Mouse (Mus musculus) lung, postnatal 0 days (tissue): Measurements from ENCODE around the gene Actbl2. TPM values are rescaled to one million over a fixed set of nuclear protein-coding genes. Genes with fewer than 3 reads are reported as not detected.

Source experiments
- ATAC-seq: fragments of 200-750 bp; cut with Nextera tagmentation; 2 replicates; pipeline ENCODE4 v1.8.0; 2017; ENCODE audit warnings: moderate library complexity
- DNase-seq: peaks from one replicate; pipeline ENCODE4 v3.0.0-alpha.2; 2016; ENCODE audit warnings: low spot score
- H3K27ac ChIP-seq: fragments of 300-500 bp; sonication (generic); 2 replicates; pipeline ENCODE4 v1.5.1; 2014; ENCODE audit warnings: antibody characterized with exemption, mild to moderate bottlenecking, low read length, mixed read lengths
- H3K27me3 ChIP-seq: fragments of 300-500 bp; sonication (generic); replicated peaks from 2 replicates; pipeline ENCODE4 v1.6.1; 2014; ENCODE audit warnings: low read length, mixed read lengths; ENCODE audit not compliant: insufficient read depth
- H3K36me3 ChIP-seq: fragments of 300-500 bp; sonication (generic); 2 replicates; pipeline ENCODE4 v1.6.1; 2014; ENCODE audit warnings: low read length, mixed read lengths; ENCODE audit not compliant: insufficient read depth
- H3K4me1 ChIP-seq: fragments of 300-500 bp; sonication (generic); 2 replicates; pipeline ENCODE4 v1.6.1; 2014; ENCODE audit warnings: antibody characterized with exemption, low read depth, low read length, mixed read lengths; ENCODE audit not compliant: insufficient read depth
- H3K4me2 ChIP-seq: fragments of 300-500 bp; sonication (generic); replicated peaks from 2 replicates; pipeline ENCODE4 v1.6.1; 2014; ENCODE audit warnings: low read depth, mild to moderate bottlenecking, low read length, moderate library complexity, mixed read lengths
- H3K4me3 ChIP-seq: fragments of 300-500 bp; sonication (generic); 2 replicates; pipeline ENCODE4 v1.5.1; 2014; ENCODE audit warnings: low read depth, low read length
- H3K9ac ChIP-seq: fragments of 300-500 bp; sonication (generic); replicated peaks from 2 replicates; pipeline ENCODE4 v1.6.1; 2014; ENCODE audit warnings: low read depth, mild to moderate bottlenecking
- H3K9me3 ChIP-seq: fragments of 300-500 bp; sonication (generic); 2 replicates; pipeline ENCODE4 v1.6.1; 2016; ENCODE audit warnings: low read length, mixed read lengths
- CTCF ChIP-seq: IDR thresholded peaks from 2 replicates; pipeline ENCODE4 v1.5.1; 2016; ENCODE audit warnings: antibody characterized with exemption, mild to moderate bottlenecking
- EP300 ChIP-seq: IDR thresholded peaks from 2 replicates; pipeline ENCODE4 v1.6.1; 2016; ENCODE audit warnings: antibody characterized with exemption, mild to moderate bottlenecking, control low read depth
- WGBS: fragments of 180-500 bp; shearing (Covaris S2); extraction: QIAGEN DNeasy Blood & Tissue Kit; methylation state at CpG from one replicate; pipeline ENCODE4 v1.1.7; 2014; 5-methylcytosine and 5-hydroxymethylcytosine counted together
- polyA plus RNA-seq: library from polyadenylated mRNA; unstranded; fragments of >200 nt; fragmentation: Nextera tagmentation; extraction: Ambion mirVana; gene quantifications from 2 replicates; pipeline ENCODE4 v1.2.1, GENCODE M21; 2015

Gene Actbl2
- polyA plus RNA-seq: not detected in 2 replicates

DNA sequence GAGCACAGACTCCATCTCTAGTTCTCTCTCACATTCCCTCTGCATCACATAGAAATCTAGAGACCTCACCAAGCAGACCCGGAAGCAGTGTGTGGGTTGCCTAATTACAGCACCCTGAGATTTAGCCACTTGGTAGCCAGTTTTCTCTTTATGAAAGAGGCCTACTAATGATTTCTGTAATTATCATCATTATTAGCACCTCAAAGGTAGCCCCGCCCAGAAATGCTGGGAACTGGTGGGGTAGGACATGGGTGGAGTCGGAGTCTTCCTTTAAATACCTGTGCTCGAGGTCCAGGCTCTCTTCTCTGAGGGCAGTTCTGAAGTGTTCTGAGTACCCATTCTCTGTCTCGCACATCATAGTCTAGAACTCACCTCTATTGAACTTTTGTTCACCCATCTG is at the start of gene Actbl2:
TSS of gene Actbl2 (plus strand) at position 301 of the 400 bp plus-strand sequence.
- Histone ChIP-seq H3K4me1 (no peaks in the 10 kb centered on the region), H3K4me2 (no peak within 1 kb of the TSS), H3K4me3 (no peak within 1 kb of the TSS), H3K27ac (no peak within 1 kb of the TSS), H3K9ac (no peak within 1 kb of the TSS), H3K9me3 (no peaks in the 10 kb centered on the region), H3K36me3 (no peaks in the 10 kb centered on the region), H3K27me3 (no peaks in the 10 kb centered on the region)
- no peak for DNase-seq
- no peak for ATAC-seq
- TF ChIP-seq EP300 (no peak), CTCF (no peak)
- 94% methylated on average over 5 of the region's 5 CpGs for WGBS

DNA sequence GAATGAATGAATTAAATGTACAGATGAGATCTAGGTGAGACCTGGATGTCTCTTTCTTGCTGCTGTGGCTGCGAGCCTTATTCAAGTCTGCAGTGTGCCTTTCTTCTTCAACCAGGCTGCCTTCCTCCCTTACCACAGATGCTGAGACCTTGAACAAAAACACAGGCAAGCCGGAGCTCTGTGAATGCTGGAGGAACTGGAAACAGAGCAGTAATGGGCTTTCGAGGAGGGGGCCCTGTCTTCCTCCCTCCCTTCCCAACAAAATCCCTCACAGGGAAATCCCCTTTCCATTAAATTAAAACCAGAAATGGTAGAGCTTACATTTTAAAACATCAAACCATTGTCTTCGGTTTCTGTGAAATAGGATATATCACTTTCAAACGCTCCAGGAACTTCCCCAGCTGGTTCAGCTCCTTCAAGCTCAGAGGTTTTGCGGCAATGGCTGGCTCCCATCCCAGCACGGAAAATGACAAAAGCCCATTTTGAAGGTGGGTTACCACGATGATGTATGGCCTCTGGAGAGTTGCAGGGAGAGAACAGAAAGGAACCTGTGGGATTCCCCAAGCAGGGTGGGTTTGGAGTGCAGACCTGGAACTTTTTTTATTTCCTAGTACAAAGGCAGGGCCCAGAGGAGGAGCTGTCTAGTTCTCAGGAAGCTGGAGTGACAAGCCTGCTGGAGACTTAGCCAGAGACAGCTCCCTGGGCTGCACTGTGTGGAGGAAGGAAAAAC is 44.0 kb upstream of the Actbl2 start:
- H3K4me2 ChIP-seq: peak overlapping the region; percentile 36
- no peak for TF ChIP-seq EP300
- TF ChIP-seq CTCF: 0 out of 2 replicates have a peak, but pooled peaks have one; percentile 6
- 26% methylated on average over 8 of the region's 8 CpGs for WGBS
- no peak overlapping the region for H3K9ac ChIP-seq
- no peaks in the 10 kb centered on the region for H3K9me3 ChIP-seq
- H3K4me3 ChIP-seq: no peak overlapping the region
- no peaks in the 10 kb centered on the region for H3K27me3 ChIP-seq
- peaks cover 2% of the 10 kb centered on the region; the same call in 1 of the 2 replicates for H3K4me1 ChIP-seq
- no peaks in the 10 kb centered on the region for H3K36me3 ChIP-seq
- ATAC-seq: no peak
- peak; percentile 54 for DNase-seq
- no peak overlapping the region for H3K27ac ChIP-seq

DNA sequence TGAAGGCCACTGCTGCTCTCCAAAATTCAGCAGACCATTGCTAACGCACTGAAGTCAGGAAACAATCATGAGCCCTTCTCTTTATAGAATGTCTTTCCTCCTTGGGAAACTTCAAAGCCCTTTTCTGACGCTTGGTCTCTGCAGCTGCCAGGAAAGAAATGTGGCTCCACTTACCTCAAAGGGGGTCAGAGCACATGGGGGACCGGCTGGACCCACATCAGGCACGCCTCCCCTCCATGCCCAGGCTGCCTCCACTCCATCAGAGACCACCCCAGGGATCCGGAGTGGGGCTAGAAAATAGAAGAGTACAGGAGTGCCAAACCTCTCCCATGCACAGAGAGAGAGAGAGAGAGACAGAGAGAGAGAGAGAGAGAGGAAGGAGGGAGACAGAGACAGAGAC is 26.0 kb upstream of the Actbl2 start:
- no peak for DNase-seq
- Histone ChIP-seq H3K27ac (no peak overlapping the region), H3K4me2 (no peak overlapping the region)

DNA sequence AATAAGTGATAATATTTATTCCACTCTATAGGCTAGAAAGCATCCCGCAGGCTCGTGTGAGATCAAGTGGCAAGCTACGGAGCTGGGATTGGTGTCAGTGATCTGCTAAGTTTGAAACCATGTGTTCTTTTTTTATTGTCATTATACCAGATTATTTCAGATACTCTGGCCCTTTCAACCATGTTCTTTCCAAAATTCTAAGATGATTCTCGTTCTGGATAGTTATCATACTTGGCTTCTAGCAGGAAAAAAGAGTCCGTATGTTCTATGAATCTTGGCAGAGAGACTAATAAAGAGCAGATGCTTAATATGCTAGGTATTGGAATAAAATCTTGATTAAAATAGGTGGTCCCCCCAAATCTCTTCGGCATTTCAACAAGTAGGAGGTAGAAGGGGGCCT is 25.3 kb upstream of the Actbl2 start:
- Histone ChIP-seq H3K27me3 (no peaks in the 10 kb centered on the region), H3K36me3 (no peaks in the 10 kb centered on the region), H3K9me3 (no peaks in the 10 kb centered on the region), H3K9ac (no peak overlapping the region), H3K4me2 (no peak overlapping the region), H3K4me3 (no peak overlapping the region), H3K4me1 (no peaks in the 10 kb centered on the region), H3K27ac (no peak overlapping the region)
- DNase-seq: no peak
- WGBS: 78% methylated on average over 6 of the region's 6 CpGs
- ATAC-seq: no peak
- TF ChIP-seq EP300 (no peak), CTCF (no peak)

More for the DNA sequence above, 26.0 kb upstream of the Actbl2 start:
- 39% methylated on average over 5 of the region's 5 CpGs for WGBS
- Histone ChIP-seq H3K27me3 (no peaks in the 10 kb centered on the region), H3K4me1 (no peaks in the 10 kb centered on the region), H3K4me3 (no peak overlapping the region), H3K9ac (no peak overlapping the region), H3K9me3 (no peaks in the 10 kb centered on the region), H3K36me3 (no peaks in the 10 kb centered on the region)
- TF ChIP-seq CTCF (no peak), EP300 (no peak)
- no peak for ATAC-seq

DNA sequence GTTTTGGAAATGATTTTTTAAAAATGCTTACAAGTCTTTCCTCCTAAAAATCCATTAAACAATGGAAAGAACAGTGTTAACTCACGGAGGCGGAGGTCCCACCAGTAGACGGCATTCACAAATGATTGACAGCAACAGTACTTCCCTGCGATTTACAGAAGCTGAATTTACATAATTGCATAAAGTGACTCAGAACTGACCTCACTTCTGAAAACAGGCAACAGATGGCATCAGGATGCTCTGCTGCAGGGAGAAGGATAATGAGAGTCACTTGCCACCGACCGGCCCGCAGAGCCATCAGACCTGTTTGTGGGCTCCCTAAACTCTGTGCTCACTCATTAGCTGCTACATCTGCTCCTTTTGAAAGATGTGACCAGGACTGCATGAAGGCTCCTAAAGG is 22.4 kb upstream of the Actbl2 start:
- no peak overlapping the region for H3K4me3 ChIP-seq
- H3K9me3 ChIP-seq: no peaks in the 10 kb centered on the region
- H3K4me2 ChIP-seq: no peak overlapping the region
- no peak overlapping the region for H3K27ac ChIP-seq
- WGBS: 85% methylated on average over 7 of the region's 7 CpGs
- H3K27me3 ChIP-seq: no peaks in the 10 kb centered on the region
- no peaks in the 10 kb centered on the region for H3K36me3 ChIP-seq
- DNase-seq (no peak), ATAC-seq (no peak)
- no peak for TF ChIP-seq EP300
- TF ChIP-seq CTCF: no peak
- peaks cover 11% of the 10 kb centered on the region; the same call in 1 of the 2 replicates for H3K4me1 ChIP-seq
- H3K9ac ChIP-seq: no peak overlapping the region

DNA sequence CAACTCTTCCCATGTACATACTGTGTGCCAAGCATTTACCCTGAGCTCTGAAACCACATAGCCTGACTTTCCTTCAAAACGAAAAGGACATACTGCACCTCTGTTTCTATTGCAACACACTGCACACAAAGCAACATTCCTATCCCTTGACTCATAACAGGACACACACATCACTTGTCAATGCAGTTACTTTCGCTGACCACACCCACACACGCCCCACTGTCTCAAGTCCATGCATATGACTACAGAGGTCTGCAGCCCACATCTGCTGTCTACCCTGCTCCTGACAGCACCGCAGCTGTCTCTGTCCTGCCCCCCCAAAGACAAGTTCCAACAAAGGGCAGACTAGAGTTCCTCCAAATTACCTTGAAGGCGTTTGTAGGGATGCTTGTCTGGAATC is 21.5 kb upstream of the Actbl2 start:
- Histone ChIP-seq H3K27ac (no peak overlapping the region), H3K9ac (no peak overlapping the region), H3K4me3 (no peak overlapping the region), H3K9me3 (no peaks in the 10 kb centered on the region), H3K27me3 (no peaks in the 10 kb centered on the region), H3K36me3 (no peaks in the 10 kb centered on the region), H3K4me1 (peaks cover 11% of the 10 kb centered on the region; the same call in 1 of the 2 replicates), H3K4me2 (no peak overlapping the region)
- TF ChIP-seq CTCF: no peak
- TF ChIP-seq EP300: no peak
- peak; percentile 51 for ATAC-seq
- peak; percentile 76 for DNase-seq
- 44% methylated on average over 5 of the region's 5 CpGs for WGBS
